In the genomic region with DNA sequence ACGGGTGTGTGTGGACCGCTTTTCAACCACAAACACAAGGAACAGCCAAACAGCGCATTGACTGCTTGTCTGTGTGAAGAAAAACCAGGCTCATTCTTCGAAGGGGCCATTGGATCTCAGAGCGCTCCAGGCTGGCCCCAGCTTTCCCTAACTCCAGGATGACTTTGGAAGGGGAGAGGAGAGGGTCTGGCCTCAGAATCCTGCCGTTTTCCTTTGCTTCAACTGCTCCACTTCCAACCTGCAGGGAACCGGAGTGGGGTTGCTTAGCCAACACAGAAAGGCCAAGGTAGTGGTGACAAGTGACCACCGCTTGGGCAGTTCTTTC, we compare ENCODE assay signal across 14 mouse cellular contexts. TPM values are rescaled to one million over a fixed set of nuclear protein-coding genes. Genes with fewer than 3 reads are reported as not detected.
A peak's percentile ranks its signal among the peaks of the same experiment; 100 is the strongest.
DNase-seq lines count a peak whose midpoint lies in the region; ATAC-seq and TF ChIP-seq lines count a peak whose summit lies in the region.
"Had no signal": no experiment of that assay in that cellular context is flagged by ENCODE, and none has a peak within 500 bp of the region (broad histone marks: within the 10 kb centered on the region; RNA-seq: fewer than 3 reads in every experiment).

No protein-coding gene starts in this region.

- peaks cover 73% of the 10 kb centered on the region for H3K27me3 ChIP-seq in heart, embryonic 10.5 days (ENCODE audit: insufficient read depth, poor library complexity, severe bottlenecking)
- H3K27me3 ChIP-seq in kidney, embryonic 16.5 days (ENCODE audit: insufficient read depth, low read length), result peaks cover 88% of the 10 kb centered on the region
- H3K27me3 ChIP-seq in ES-Bruce4 (ENCODE audit: control insufficient read depth, insufficient read depth, low read length, poor library complexity, severe bottlenecking), result peaks cover 26% of the 10 kb centered on the region
- peaks cover 88% of the 10 kb centered on the region for H3K27me3 ChIP-seq in limb, embryonic 12.5 days

- no peak for TF ChIP-seq POLR2A in ES-Bruce4 (IDR thresholded peaks at IDR 0.05; ENCODE audit: insufficient read depth, low read length)

- peak overlapping the region; percentile 66 for H3K4me3 ChIP-seq in heart, embryonic 10.5 days
- peak overlapping the region; percentile 24; the same call in 1 of the 2 replicates for H3K4me3 ChIP-seq in kidney, embryonic 16.5 days (ENCODE audit: low read length)
- H3K4me3 ChIP-seq in ES-Bruce4 (ENCODE audit: low read depth, low read length), result peak overlapping the region; percentile 46
- H3K4me3 ChIP-seq in limb, embryonic 12.5 days (replicated peaks), result no peak overlapping the region; the same call in 1 of the 2 replicates

- H3K4me1 ChIP-seq in heart, embryonic 10.5 days, result peaks cover 37% of the 10 kb centered on the region
- H3K4me1 ChIP-seq in kidney, embryonic 16.5 days (ENCODE audit: insufficient read depth, low read length), result peaks cover 12% of the 10 kb centered on the region
- H3K4me1 ChIP-seq in ES-Bruce4 (ENCODE audit: control insufficient read depth, insufficient read depth, low read length), result no peaks in the 10 kb centered on the region
- H3K4me1 ChIP-seq in limb, embryonic 12.5 days (replicated peaks), result peaks cover 15% of the 10 kb centered on the region

- TF ChIP-seq EP300 in ES-Bruce4 (IDR thresholded peaks at IDR 0.05; ENCODE audit: insufficient read depth, low read depth, low read length), result no peak

- H3K4me2 ChIP-seq in kidney, embryonic 16.5 days (replicated peaks; ENCODE audit: low read depth, low read length), result no peak overlapping the region
- H3K4me2 ChIP-seq in limb, embryonic 12.5 days, result peak overlapping the region; percentile 43; the same call in 1 of the 2 replicates

- ATAC-seq in kidney, embryonic 16.5 days (ENCODE audit: low FRiP score, low TSS enrichment), result no peak
- ATAC-seq in limb, embryonic 12.5 days (ENCODE audit: insufficient number of reproducible peaks, insufficient read depth, low FRiP score, low TSS enrichment, low read depth), result no peak

- TF ChIP-seq CTCF in ES-Bruce4 (IDR thresholded peaks at IDR 0.05; ENCODE audit: low read depth, low read length), result no peak

- DNase-seq in heart, embryonic 10.5 days (ENCODE audit: low spot score), result no peak
- no peak for DNase-seq in heart, adult 9 months (ENCODE audit: low spot score in 2 of 2)
- DNase-seq in kidney, adult 9 months, result no peak
- no peak for DNase-seq in frontal cortex, postnatal 10 days (ENCODE audit: low spot score in 2 of 2)
- no peak for DNase-seq in left cerebral cortex, postnatal 36 days (ENCODE audit: low spot score in 2 of 2)
- DNase-seq: adrenal gland, postnatal 14 days; cerebellum, adult 2 months; layer of hippocampus, adult 9-11 months; spleen, adult 18-20 months had no signal

- intact Hi-C loops in left cerebral cortex, postnatal 36 days (cut with DNase I), result no loop called here

- 5% methylated on average over 8 of the region's 8 CpGs for WGBS in heart, embryonic 10.5 days
- WGBS in kidney, embryonic 16.5 days, result 9% methylated on average over 8 of the region's 8 CpGs
- 1% methylated on average over 8 of the region's 8 CpGs for WGBS in limb, embryonic 12.5 days

- H3K27ac ChIP-seq in heart, embryonic 10.5 days, result peak overlapping the region; percentile 94
- H3K27ac ChIP-seq in kidney, embryonic 16.5 days (ENCODE audit: low read length), result no peak overlapping the region
- H3K27ac ChIP-seq in ES-Bruce4 (ENCODE audit: insufficient read depth, low read length), result no peak overlapping the region
- H3K27ac ChIP-seq in limb, embryonic 12.5 days, result no peak overlapping the region

- no peaks in the 10 kb centered on the region for H3K9me3 ChIP-seq in heart, embryonic 10.5 days
- no peaks in the 10 kb centered on the region for H3K9me3 ChIP-seq in kidney, embryonic 16.5 days (ENCODE audit: low read length)
- no peaks in the 10 kb centered on the region for H3K9me3 ChIP-seq in ES-Bruce4 (replicated peaks; ENCODE audit: control insufficient read depth, insufficient read depth, low read length, poor library complexity, severe bottlenecking)
- H3K9me3 ChIP-seq in limb, embryonic 12.5 days, result no peaks in the 10 kb centered on the region

- H3K36me3 ChIP-seq in heart, embryonic 10.5 days, result no peaks in the 10 kb centered on the region
- no peaks in the 10 kb centered on the region for H3K36me3 ChIP-seq in kidney, embryonic 16.5 days (ENCODE audit: insufficient read depth, low read length)
- H3K36me3 ChIP-seq in ES-Bruce4 (ENCODE audit: control insufficient read depth, insufficient read depth, low read length, poor library complexity, severe bottlenecking), result no peaks in the 10 kb centered on the region
- no peaks in the 10 kb centered on the region for H3K36me3 ChIP-seq in limb, embryonic 12.5 days

- no peak overlapping the region for H3K9ac ChIP-seq in kidney, embryonic 16.5 days (replicated peaks; ENCODE audit: low read length)
- no peak overlapping the region for H3K9ac ChIP-seq in ES-Bruce4 (ENCODE audit: low read depth, poor library complexity, severe bottlenecking)
- no peak overlapping the region for H3K9ac ChIP-seq in limb, embryonic 12.5 days (replicated peaks)

RNA-seq across cellular contexts. Expression of a gene that starts 6.3 kb away (rescaled TPM):
- 146 and 189 TPM in 2 replicates for polyA plus RNA-seq in heart, embryonic 10.5 days (2016; fragmentation: Nextera tagmentation; extraction: Ambion mirVana)
- polyA plus RNA-seq in kidney, embryonic 16.5 days (2015; fragmentation: Nextera tagmentation; extraction: Ambion mirVana), result not detected in 2 replicates
- polyA plus RNA-seq in ES-Bruce4 (2011; ENCODE audit: insufficient read depth, insufficient read length, low read depth, missing spikeins), result not detected in 2 replicates
- not detected in 2 replicates for polyA plus RNA-seq in limb, embryonic 12.5 days (2016; fragmentation: Nextera tagmentation; extraction: Ambion mirVana)
- total RNA-seq in left cerebral cortex, postnatal 36 days (2021), result not detected
- total RNA-seq: adrenal gland, postnatal 14 days; liver, adult 2 months had no signal
- polyA plus RNA-seq: cerebellum, adult 2 months; liver, adult 2 months; midbrain, embryonic 14.5 days had no signal

Comparison
In these comparisons a context has a peak if more than half of its experiments do, and no peak if none do; other contexts are left out.
1. RNA of a gene that starts 6.3 kb away (polyA plus RNA-seq): 146 to 189 TPM in heart, embryonic 10.5 days; not detected in ES-Bruce4, not detected in kidney, embryonic 16.5 days and not detected in limb, embryonic 12.5 days; every median in the first group is over 100 times any median in the second.